9 mouse cellular contexts compared by ENCODE assay signal in the genomic region with DNA sequence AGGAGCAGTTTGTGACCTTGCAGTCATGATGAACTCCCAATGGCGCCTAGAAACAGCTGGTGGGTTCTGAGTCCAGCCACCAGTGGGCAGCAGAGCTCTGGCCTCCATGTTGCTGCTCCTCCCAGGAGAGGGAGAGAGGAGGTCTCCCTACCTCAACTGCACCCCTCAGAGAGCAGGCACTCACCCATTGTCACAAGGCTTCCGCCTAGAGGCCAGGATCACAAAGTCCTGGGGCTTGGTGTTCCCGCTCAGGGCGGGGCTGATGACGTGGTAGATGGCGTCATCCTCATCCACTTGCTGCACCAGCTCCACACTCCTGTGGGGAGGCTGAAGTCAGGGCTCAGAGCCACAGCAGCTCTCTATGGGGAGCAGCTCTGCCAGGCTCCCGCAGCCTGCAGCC. TPM values are rescaled to one million over a fixed set of nuclear protein-coding genes. Genes with fewer than 3 reads are reported as not detected.
DNase-seq lines count a peak whose midpoint lies in the region; ATAC-seq and TF ChIP-seq lines count a peak whose summit lies in the region.
"Had no signal": no experiment of that assay in that cellular context is flagged by ENCODE, and none has a peak within 500 bp of the region (broad histone marks: within the 10 kb centered on the region; RNA-seq: fewer than 3 reads in every experiment).

No protein-coding gene starts in this region.

- peak; percentile 98 for TF ChIP-seq EP300 in lung, postnatal 0 days (IDR thresholded peaks at IDR 0.05)

- WGBS in hindbrain, embryonic 11.5 days = 7% methylated on average over 7 of the region's 7 CpGs
- 8% methylated on average over 7 of the region's 7 CpGs for WGBS in lung, postnatal 0 days

- H3K4me3 ChIP-seq in hindbrain, embryonic 11.5 days (ENCODE audit: low read depth, low read length) = peak overlapping the region; percentile 8; the same call in 1 of the 2 replicates
- H3K4me3 ChIP-seq in lung, postnatal 0 days (ENCODE audit: low read depth, low read length) = no peak overlapping the region
- H3K4me3 ChIP-seq: myocyte had no signal

- H3K9ac ChIP-seq in hindbrain, embryonic 11.5 days (ENCODE audit: low read depth, low read length) = 0 out of 2 replicates have a peak overlapping the region, but pooled peaks have one; percentile 1
- no peak overlapping the region for H3K9ac ChIP-seq in lung, postnatal 0 days (replicated peaks; ENCODE audit: low read depth)

- 0 out of 2 replicates have a peak, but pooled peaks cover 2% of the 10 kb centered on the region for H3K4me1 ChIP-seq in hindbrain, embryonic 11.5 days (replicated peaks; ENCODE audit: control insufficient read depth, insufficient read depth, low read length)
- no peaks in the 10 kb centered on the region for H3K4me1 ChIP-seq in lung, postnatal 0 days (ENCODE audit: insufficient read depth, low read depth, low read length)

- no peaks in the 10 kb centered on the region for H3K27me3 ChIP-seq in Patski
- no peaks in the 10 kb centered on the region for H3K27me3 ChIP-seq in hindbrain, embryonic 11.5 days (ENCODE audit: control insufficient read depth, insufficient read depth, low read length)
- H3K27me3 ChIP-seq in lung, postnatal 0 days (replicated peaks; ENCODE audit: insufficient read depth, low read length) = no peaks in the 10 kb centered on the region

- CTCF ChIA-PET in Patski (lab: Charles Lee) = interaction anchor here (1.3 to 1.4 kb wide), 2 partner anchors 8 to 78 kb away, joined by 4 to 5 read pairs; no protein-coding TSS in a partner anchor

- POLR2A ChIA-PET in Patski (lab: Charles Lee) = no interaction called here

- peak; percentile 13 for DNase-seq in Patski (ENCODE audit: low read depth, low spot score)
- DNase-seq in cerebellum, adult 9-11 months = peak; percentile 74
- DNase-seq in frontal cortex, postnatal 10 days (ENCODE audit: low spot score in 2 of 2) = peak; percentile 81 to 82
- peak; percentile 83 for DNase-seq in hindbrain, embryonic 11.5 days (ENCODE audit: low spot score)
- peak; percentile 74 to 85 for DNase-seq in layer of hippocampus, postnatal 14 days (ENCODE audit: low spot score in 2 of 2)
- DNase-seq in lung, postnatal 0 days (ENCODE audit: low spot score) = peak; percentile 88
- peak; percentile 89 for DNase-seq in retina, embryonic 14.5 days (ENCODE audit: low spot score)

- in situ Hi-C loops in Patski (cut with MboI; ENCODE audit: low pct_unique_long_range_greater_than_20kb) = loop anchor here (10.0 kb wide), 1 partner anchor 415 kb away; no protein-coding TSS in a partner anchor

- H3K27ac ChIP-seq in hindbrain, embryonic 11.5 days (ENCODE audit: low read depth, low read length) = no peak overlapping the region
- no peak overlapping the region for H3K27ac ChIP-seq in lung, postnatal 0 days (ENCODE audit: low read length)

- peak overlapping the region; percentile 21; the same call in 1 of the 2 replicates for H3K4me2 ChIP-seq in hindbrain, embryonic 11.5 days (replicated peaks; ENCODE audit: low read depth, low read length)
- H3K4me2 ChIP-seq in lung, postnatal 0 days (replicated peaks; ENCODE audit: low read depth, low read length) = peak overlapping the region; percentile 25; the same call in 1 of the 2 replicates

- TF ChIP-seq CTCF in Patski (IDR thresholded peaks at IDR 0.05) = peak; percentile 80
- TF ChIP-seq CTCF in lung, postnatal 0 days (IDR thresholded peaks at IDR 0.05) = peak; percentile 95

- H3K9me3 ChIP-seq in hindbrain, embryonic 11.5 days (ENCODE audit: control insufficient read depth, low read length) = no peaks in the 10 kb centered on the region
- no peaks in the 10 kb centered on the region for H3K9me3 ChIP-seq in lung, postnatal 0 days (ENCODE audit: low read length)

- peak; percentile 52 for ATAC-seq in Patski
- peak; percentile 83 for ATAC-seq in hindbrain, embryonic 11.5 days (ENCODE audit: low FRiP score)
- ATAC-seq in lung, postnatal 0 days = peak; percentile 94
- no peak for ATAC-seq in erythroblast, adult 5-6 weeks (replicated peaks; ENCODE audit: low FRiP score, poor library complexity, severe bottlenecking)

- H3K36me3 ChIP-seq in hindbrain, embryonic 11.5 days (ENCODE audit: control insufficient read depth, insufficient read depth, low read length) = no peaks in the 10 kb centered on the region
- no peaks in the 10 kb centered on the region for H3K36me3 ChIP-seq in lung, postnatal 0 days (ENCODE audit: insufficient read depth, low read length)

RNA-seq across cellular contexts. Expression of gene Fam151a, which starts 16.0 kb away (rescaled TPM):
- polyA plus RNA-seq in Patski (2021) = not detected
- polyA plus RNA-seq in hindbrain, embryonic 11.5 days (2014; fragmentation: Nextera tagmentation; extraction: Ambion mirVana) = not detected in 2 replicates
- total RNA-seq in layer of hippocampus, postnatal 14 days (2021) = not detected
- polyA plus RNA-seq in lung, postnatal 0 days (2015; fragmentation: Nextera tagmentation; extraction: Ambion mirVana) = 0.31 and 0.40 TPM in 2 replicates
- not detected in 2 replicates for total RNA-seq in erythroblast, adult 5-6 weeks (2015; ENCODE audit: low replicate concordance)
- not detected in 2 replicates for total RNA-seq in erythroblast, adult 5-6 weeks (2017; ENCODE audit: low replicate concordance)
- polyA plus RNA-seq: myocyte had no signal

RNA-seq across cellular contexts. Expression of gene Mroh7, which starts 19.0 kb away (rescaled TPM):
- 0.01 TPM for polyA plus RNA-seq in Patski (2021)
- 0.25 TPM in 1 of 2 replicates, not detected in the other for polyA plus RNA-seq in hindbrain, embryonic 11.5 days (2014; fragmentation: Nextera tagmentation; extraction: Ambion mirVana)
- 1 to 10 TPM; 1.5 to 2.1 TPM for total RNA-seq in layer of hippocampus, postnatal 14 days (2021)
- 0.05 and 0.43 TPM in 2 replicates for polyA plus RNA-seq in lung, postnatal 0 days (2015; fragmentation: Nextera tagmentation; extraction: Ambion mirVana)
- not detected in 2 replicates for total RNA-seq in erythroblast, adult 5-6 weeks (2015; ENCODE audit: low replicate concordance)
- not detected in 2 replicates for total RNA-seq in erythroblast, adult 5-6 weeks (2017; ENCODE audit: low replicate concordance)
- polyA plus RNA-seq: myocyte had no signal

RNA-seq across cellular contexts. Expression of gene Acot11, which starts 55.1 kb away (rescaled TPM):
- 0.23 TPM for polyA plus RNA-seq in Patski (2021)
- 1.4 and 1.7 TPM in 2 replicates for polyA plus RNA-seq in hindbrain, embryonic 11.5 days (2014; fragmentation: Nextera tagmentation; extraction: Ambion mirVana)
- 10 to 100 TPM; 43.7 to 53.3 TPM for total RNA-seq in layer of hippocampus, postnatal 14 days (2021)
- 0.93 and 0.96 TPM in 2 replicates for polyA plus RNA-seq in lung, postnatal 0 days (2015; fragmentation: Nextera tagmentation; extraction: Ambion mirVana)
- total RNA-seq in erythroblast, adult 5-6 weeks (2015; ENCODE audit: low replicate concordance) = 0.19 and 2.7 TPM in 2 replicates
- total RNA-seq in erythroblast, adult 5-6 weeks (2017; ENCODE audit: low replicate concordance) = 1.3 TPM in 2 replicates

Comparison
In these comparisons a context has a peak if more than half of its experiments do, and no peak if none do; other contexts are left out.
1. DNase-seq: peak in every context shown above with its lines; median percentile 89 in retina, embryonic 14.5 days; 88 in lung, postnatal 0 days; 83 in hindbrain, embryonic 11.5 days; 82 in frontal cortex, postnatal 10 days; 80 in layer of hippocampus, postnatal 14 days; 74 in cerebellum, adult 9-11 months; 13 in Patski.